Mouse (Mus musculus): ENCODE results near the gene Tbc1d5. TPM values are rescaled to one million over a fixed set of nuclear protein-coding genes. Genes with fewer than 3 reads are reported as not detected.

Gene Tbc1d5
- polyA plus RNA-seq, 1 experiment from 2014 or later = 12.5 TPM

DNA sequence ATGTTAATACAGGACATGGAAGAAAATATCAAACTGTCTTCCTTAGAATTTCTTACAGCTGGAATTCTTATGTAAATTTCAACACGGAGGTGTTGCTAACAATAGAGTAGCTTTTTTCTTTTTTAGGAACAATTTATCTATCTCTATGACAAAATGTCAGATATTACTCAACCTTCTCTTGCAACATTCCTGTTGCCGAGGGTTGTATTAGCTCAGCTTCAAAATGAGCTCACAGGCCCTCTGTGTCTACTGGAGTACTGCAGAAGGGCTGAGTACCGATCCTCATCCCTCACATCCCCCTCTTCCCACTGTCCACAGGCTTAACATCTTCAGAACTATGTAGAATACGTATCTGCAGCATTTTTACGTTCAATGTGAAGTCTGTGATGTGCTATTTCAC lies 302.7 kb downstream of the Tbc1d5 start:
- H3K27me3 ChIP-seq (ENCODE audit: control insufficient read depth, insufficient read depth, low read depth, low read length) = no peaks in the 10 kb centered on the region
- H3K9me3 ChIP-seq (ENCODE audit: control insufficient read depth, low read length) = no peaks in the 10 kb centered on the region
- no peaks in the 10 kb centered on the region for H3K4me1 ChIP-seq (replicated peaks; ENCODE audit: control insufficient read depth, insufficient read depth, low read length)
- no peak overlapping the region for H3K27ac ChIP-seq (ENCODE audit: low read length)
- no peak overlapping the region for H3K9ac ChIP-seq (ENCODE audit: low read length)
- ATAC-seq (ENCODE audit: low read depth) = no peak
- no peak overlapping the region for H3K4me2 ChIP-seq (ENCODE audit: low read depth, low read length)
- WGBS = 67% methylated on average over 5 of the region's 5 CpGs
- no peak overlapping the region for H3K4me3 ChIP-seq (ENCODE audit: low read length)
- H3K36me3 ChIP-seq (ENCODE audit: control insufficient read depth, insufficient read depth, low read length) = no peaks in the 10 kb centered on the region

DNA sequence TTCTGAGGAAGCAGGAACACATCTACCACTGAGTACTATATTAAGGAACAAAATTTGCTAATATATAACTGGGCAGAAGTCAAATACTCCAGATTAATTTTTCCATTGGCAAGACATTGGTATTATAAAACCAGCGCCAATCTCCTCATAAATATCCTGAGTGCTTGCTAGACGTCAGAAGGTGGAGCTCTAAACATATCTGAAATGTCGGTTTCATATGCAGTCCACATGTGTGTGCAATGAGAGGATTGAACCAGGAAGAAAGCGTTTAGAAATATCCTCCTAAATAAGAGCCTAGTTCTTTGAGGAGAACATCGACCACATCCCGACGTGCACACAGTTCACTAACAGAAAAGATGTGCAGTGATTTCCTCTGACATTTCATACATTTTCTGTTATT lies 305.1 kb downstream of the Tbc1d5 start:
- 65% methylated on average over 7 of the region's 7 CpGs for WGBS
- Histone ChIP-seq H3K36me3 (ENCODE audit: control insufficient read depth, insufficient read depth, low read length) (no peaks in the 10 kb centered on the region), H3K27ac (ENCODE audit: low read length) (no peak overlapping the region), H3K4me1 (replicated peaks; ENCODE audit: control insufficient read depth, insufficient read depth, low read length) (no peaks in the 10 kb centered on the region), H3K9me3 (ENCODE audit: control insufficient read depth, low read length) (no peaks in the 10 kb centered on the region), H3K4me2 (ENCODE audit: low read depth, low read length) (no peak overlapping the region), H3K4me3 (ENCODE audit: low read length) (no peak overlapping the region), H3K9ac (ENCODE audit: low read length) (no peak overlapping the region), H3K27me3 (ENCODE audit: control insufficient read depth, insufficient read depth, low read depth, low read length) (no peaks in the 10 kb centered on the region)
- ATAC-seq (ENCODE audit: low read depth) = no peak

DNA sequence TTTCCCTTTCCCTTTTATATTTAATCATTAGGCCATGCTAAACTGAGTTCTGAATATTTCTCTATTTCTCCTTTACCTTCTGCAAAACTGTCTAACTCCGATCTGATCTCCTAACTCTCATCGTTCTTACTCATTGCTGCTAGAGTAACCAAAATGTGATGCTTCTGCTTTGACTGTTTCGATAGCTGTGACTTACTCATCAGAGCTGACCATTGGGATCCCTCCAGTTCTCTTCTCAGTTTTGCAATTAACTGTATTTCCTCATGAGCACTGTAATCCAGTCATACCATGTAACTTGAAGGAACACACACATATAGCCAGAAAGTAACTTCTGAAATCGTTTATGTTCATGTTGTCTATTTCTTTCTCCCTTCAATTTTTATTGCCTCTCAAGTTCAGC lies 306.6 kb downstream of the Tbc1d5 start:
- ATAC-seq (ENCODE audit: low read depth) = no peak
- no peaks in the 10 kb centered on the region for H3K27me3 ChIP-seq (ENCODE audit: control insufficient read depth, insufficient read depth, low read depth, low read length)
- no peak overlapping the region for H3K4me3 ChIP-seq (ENCODE audit: low read length)
- no peaks in the 10 kb centered on the region for H3K9me3 ChIP-seq (ENCODE audit: control insufficient read depth, low read length)
- WGBS = 89% methylated on average over 4 of the region's 4 CpGs
- H3K4me1 ChIP-seq (replicated peaks; ENCODE audit: control insufficient read depth, insufficient read depth, low read length) = no peaks in the 10 kb centered on the region
- H3K36me3 ChIP-seq (ENCODE audit: control insufficient read depth, insufficient read depth, low read length) = no peaks in the 10 kb centered on the region
- H3K4me2 ChIP-seq (ENCODE audit: low read depth, low read length) = no peak overlapping the region
- H3K27ac ChIP-seq (ENCODE audit: low read length) = no peak overlapping the region
- no peak overlapping the region for H3K9ac ChIP-seq (ENCODE audit: low read length)

DNA sequence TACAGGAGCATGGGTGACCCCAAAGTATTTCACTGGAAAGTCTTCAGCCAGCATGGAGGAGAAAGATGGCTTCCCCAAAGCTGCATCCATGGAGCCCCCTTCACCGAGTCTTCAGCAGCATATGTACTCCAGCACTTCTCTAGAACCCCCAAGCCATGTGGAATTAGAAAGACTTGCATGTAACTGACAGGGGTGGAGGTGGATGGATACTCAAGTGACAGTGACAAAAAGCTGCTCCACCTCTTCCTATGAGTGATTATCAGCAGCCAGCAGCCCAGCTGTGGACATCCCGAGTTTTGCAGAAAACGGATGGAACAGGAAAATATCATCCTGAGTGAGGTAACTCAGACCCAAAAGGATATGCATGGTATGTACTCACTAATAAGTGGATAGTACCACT lies 311.9 kb downstream of the Tbc1d5 start:
- H3K27ac ChIP-seq (ENCODE audit: low read length) = no peak overlapping the region
- H3K9ac ChIP-seq (ENCODE audit: low read length) = no peak overlapping the region
- no peak overlapping the region for H3K4me3 ChIP-seq (ENCODE audit: low read length)
- no peaks in the 10 kb centered on the region for H3K27me3 ChIP-seq (ENCODE audit: control insufficient read depth, insufficient read depth, low read depth, low read length)
- 51% methylated on average over 3 of the region's 3 CpGs for WGBS
- no peaks in the 10 kb centered on the region for H3K9me3 ChIP-seq (ENCODE audit: control insufficient read depth, low read length)
- H3K4me1 ChIP-seq (replicated peaks; ENCODE audit: control insufficient read depth, insufficient read depth, low read length) = no peaks in the 10 kb centered on the region
- no peak for ATAC-seq (ENCODE audit: low read depth)
- no peaks in the 10 kb centered on the region for H3K36me3 ChIP-seq (ENCODE audit: control insufficient read depth, insufficient read depth, low read length)
- no peak overlapping the region for H3K4me2 ChIP-seq (ENCODE audit: low read depth, low read length)

DNA sequence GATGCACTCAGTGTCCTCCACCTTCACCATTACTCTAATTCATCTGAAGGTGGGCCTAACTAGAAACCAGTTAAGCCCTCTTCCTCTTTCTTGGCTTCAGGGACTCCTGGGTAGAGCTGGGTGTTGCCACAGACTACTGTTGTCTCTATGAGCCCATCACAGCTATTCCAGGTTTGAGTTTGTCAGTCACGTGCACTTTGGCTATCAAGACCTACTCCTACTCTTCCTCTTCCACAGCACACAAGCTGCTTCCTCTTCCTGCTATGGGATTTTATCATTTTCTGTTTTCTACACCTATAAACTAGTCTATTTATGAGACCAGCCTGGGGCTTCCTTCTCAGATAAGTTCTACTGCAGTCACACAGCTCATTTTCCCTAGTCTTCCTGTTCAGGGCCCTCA lies 314.4 kb downstream of the Tbc1d5 start:
- 76% methylated on average over 1 of the region's 1 CpGs for WGBS
- no peak for ATAC-seq (ENCODE audit: low read depth)
- H3K4me2 ChIP-seq (ENCODE audit: low read depth, low read length) = no peak overlapping the region
- H3K27me3 ChIP-seq (ENCODE audit: control insufficient read depth, insufficient read depth, low read depth, low read length) = no peaks in the 10 kb centered on the region
- no peak overlapping the region for H3K4me3 ChIP-seq (ENCODE audit: low read length)
- no peak overlapping the region for H3K9ac ChIP-seq (ENCODE audit: low read length)
- no peaks in the 10 kb centered on the region for H3K36me3 ChIP-seq (ENCODE audit: control insufficient read depth, insufficient read depth, low read length)
- H3K9me3 ChIP-seq (ENCODE audit: control insufficient read depth, low read length) = no peaks in the 10 kb centered on the region
- H3K27ac ChIP-seq (ENCODE audit: low read length) = no peak overlapping the region
- H3K4me1 ChIP-seq (replicated peaks; ENCODE audit: control insufficient read depth, insufficient read depth, low read length) = no peaks in the 10 kb centered on the region

DNA sequence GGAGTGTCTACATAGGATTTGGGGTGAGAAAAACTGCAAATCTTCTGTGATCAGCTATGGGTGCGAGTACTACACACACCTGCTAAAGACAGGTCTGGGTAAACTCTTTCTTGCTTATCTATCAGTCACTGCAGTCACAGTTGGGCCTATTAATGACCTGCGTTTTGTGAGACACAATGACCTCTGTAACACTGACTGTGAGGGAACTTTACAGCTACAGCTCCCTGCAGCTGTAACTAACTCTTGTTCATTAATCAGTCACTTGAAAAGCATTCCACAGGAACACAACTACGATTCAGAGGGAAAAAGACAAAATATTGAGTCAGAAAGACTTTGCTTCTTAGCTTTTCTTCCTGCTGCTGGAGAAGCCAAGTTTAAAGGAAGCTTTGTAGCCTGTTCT lies 325.9 kb downstream of the Tbc1d5 start:
- Histone ChIP-seq H3K4me1 (replicated peaks; ENCODE audit: control insufficient read depth, insufficient read depth, low read length) (no peaks in the 10 kb centered on the region), H3K9me3 (ENCODE audit: control insufficient read depth, low read length) (no peaks in the 10 kb centered on the region), H3K9ac (ENCODE audit: low read length) (no peak overlapping the region), H3K4me3 (ENCODE audit: low read length) (no peak overlapping the region), H3K27ac (ENCODE audit: low read length) (no peak overlapping the region), H3K27me3 (ENCODE audit: control insufficient read depth, insufficient read depth, low read depth, low read length) (no peaks in the 10 kb centered on the region), H3K36me3 (ENCODE audit: control insufficient read depth, insufficient read depth, low read length) (no peaks in the 10 kb centered on the region), H3K4me2 (ENCODE audit: low read depth, low read length) (no peak overlapping the region)
- ATAC-seq (ENCODE audit: low read depth) = no peak
- 25% methylated on average over 3 of the region's 3 CpGs for WGBS

DNA sequence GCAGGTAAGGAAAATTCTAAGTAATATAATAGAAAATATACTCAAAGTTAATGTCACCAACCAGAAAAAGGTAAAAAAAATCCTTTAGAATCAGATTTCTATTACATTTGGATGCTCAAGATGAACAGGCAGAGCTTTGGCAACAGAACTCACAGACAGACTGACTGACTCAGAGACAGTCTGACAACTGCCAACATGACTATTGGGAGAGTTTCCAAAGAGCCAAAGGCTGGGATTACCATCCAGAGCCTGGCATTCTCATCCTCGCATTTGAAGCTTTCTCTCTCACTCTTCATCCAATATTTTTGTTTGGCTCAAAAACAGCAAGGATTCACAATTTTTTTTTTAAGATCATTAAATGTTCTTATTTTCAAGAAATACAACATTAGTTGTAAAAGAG lies 327.8 kb downstream of the Tbc1d5 start:
- Histone ChIP-seq H3K36me3 (ENCODE audit: control insufficient read depth, insufficient read depth, low read length) (no peaks in the 10 kb centered on the region), H3K9me3 (ENCODE audit: control insufficient read depth, low read length) (no peaks in the 10 kb centered on the region), H3K9ac (ENCODE audit: low read length) (no peak overlapping the region), H3K27me3 (ENCODE audit: control insufficient read depth, insufficient read depth, low read depth, low read length) (no peaks in the 10 kb centered on the region), H3K4me2 (ENCODE audit: low read depth, low read length) (no peak overlapping the region), H3K4me1 (replicated peaks; ENCODE audit: control insufficient read depth, insufficient read depth, low read length) (no peaks in the 10 kb centered on the region), H3K27ac (ENCODE audit: low read length) (no peak overlapping the region), H3K4me3 (ENCODE audit: low read length) (no peak overlapping the region)
- 74% methylated on average over 1 of the region's 1 CpGs for WGBS
- no peak for ATAC-seq (ENCODE audit: low read depth)

DNA sequence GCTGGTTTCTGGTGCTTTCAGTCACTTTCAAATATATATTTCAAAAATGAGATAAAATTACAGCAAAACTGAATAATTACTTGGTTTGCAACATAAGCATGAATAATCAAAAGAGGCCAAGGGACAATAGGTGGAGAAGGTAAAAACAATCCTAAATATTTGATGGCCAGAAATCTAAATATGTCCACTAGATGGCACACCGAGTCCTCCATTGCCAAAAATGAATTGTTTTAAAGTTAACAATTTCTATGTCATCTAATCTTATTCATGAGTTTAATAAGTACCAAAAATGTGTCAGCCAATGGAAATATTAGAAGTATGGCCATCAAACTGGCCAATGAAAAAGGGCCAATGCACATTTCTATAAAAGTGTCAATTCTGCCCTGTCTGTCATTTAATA lies 365.1 kb downstream of the Tbc1d5 start:
- Histone ChIP-seq H3K36me3 (ENCODE audit: control insufficient read depth, insufficient read depth, low read length) (no peaks in the 10 kb centered on the region), H3K27ac (ENCODE audit: low read length) (no peak overlapping the region), H3K9me3 (ENCODE audit: control insufficient read depth, low read length) (no peaks in the 10 kb centered on the region), H3K4me3 (ENCODE audit: low read length) (no peak overlapping the region), H3K4me2 (ENCODE audit: low read depth, low read length) (no peak overlapping the region), H3K9ac (ENCODE audit: low read length) (no peak overlapping the region), H3K4me1 (replicated peaks; ENCODE audit: control insufficient read depth, insufficient read depth, low read length) (no peaks in the 10 kb centered on the region), H3K27me3 (ENCODE audit: control insufficient read depth, insufficient read depth, low read depth, low read length) (no peaks in the 10 kb centered on the region)
- 34% methylated on average over 1 of the region's 1 CpGs for WGBS
- no peak for ATAC-seq (ENCODE audit: low read depth)

DNA sequence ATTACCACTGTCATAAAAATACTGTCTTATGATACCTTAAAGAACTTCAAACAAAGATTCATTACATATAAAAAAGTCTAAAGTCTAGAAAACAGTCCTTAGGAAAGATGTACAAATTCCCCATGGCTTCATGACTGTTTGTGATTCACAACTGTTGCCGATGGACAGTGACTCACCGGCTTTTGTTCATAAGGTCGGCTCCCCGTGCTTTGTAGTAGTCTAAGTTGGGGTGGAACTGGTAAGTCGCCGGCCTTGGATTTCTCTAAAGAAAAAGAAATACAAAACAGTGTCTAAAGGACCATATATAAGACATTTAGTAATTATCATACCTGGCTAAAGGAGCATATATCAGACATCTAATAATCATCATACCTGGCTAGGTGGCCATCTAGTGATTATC lies 365.6 kb downstream of the Tbc1d5 start:
- no peak overlapping the region for H3K4me3 ChIP-seq (ENCODE audit: low read length)
- ATAC-seq (ENCODE audit: low read depth) = no peak

DNA sequence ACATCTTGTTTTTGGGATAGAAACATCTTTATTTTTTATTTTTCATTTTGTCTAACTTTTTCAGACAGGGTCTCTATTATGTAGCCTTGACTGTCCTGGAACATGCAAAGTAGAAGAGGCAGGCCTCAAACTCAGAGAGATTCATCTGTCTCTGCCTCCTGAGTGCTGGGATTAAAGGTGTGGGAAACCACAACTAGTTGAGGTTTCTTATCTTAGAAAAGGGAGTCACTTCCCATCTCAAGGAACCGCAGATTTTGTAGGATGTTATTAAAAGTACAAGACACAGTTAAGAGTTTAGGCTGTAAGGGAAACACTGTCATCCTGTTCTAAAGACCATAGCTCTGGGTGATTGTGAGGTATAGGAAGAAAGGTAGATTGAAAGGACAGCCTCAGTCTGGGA lies 373.5 kb downstream of the Tbc1d5 start:
- no peak overlapping the region for H3K4me2 ChIP-seq (ENCODE audit: low read depth, low read length)
- 77% methylated on average over 1 of the region's 1 CpGs for WGBS
- H3K27me3 ChIP-seq (ENCODE audit: control insufficient read depth, insufficient read depth, low read depth, low read length) = no peaks in the 10 kb centered on the region
- H3K9ac ChIP-seq (ENCODE audit: low read length) = no peak overlapping the region
- H3K4me1 ChIP-seq (replicated peaks; ENCODE audit: control insufficient read depth, insufficient read depth, low read length) = no peaks in the 10 kb centered on the region
- no peaks in the 10 kb centered on the region for H3K36me3 ChIP-seq (ENCODE audit: control insufficient read depth, insufficient read depth, low read length)
- no peak for ATAC-seq (ENCODE audit: low read depth)
- no peaks in the 10 kb centered on the region for H3K9me3 ChIP-seq (ENCODE audit: control insufficient read depth, low read length)
- no peak overlapping the region for H3K4me3 ChIP-seq (ENCODE audit: low read length)
- H3K27ac ChIP-seq (ENCODE audit: low read length) = no peak overlapping the region

More for the DNA sequence above, 365.6 kb downstream of the Tbc1d5 start:
- H3K36me3 ChIP-seq (ENCODE audit: control insufficient read depth, insufficient read depth, low read length) = no peaks in the 10 kb centered on the region
- WGBS = 92% methylated on average over 6 of the region's 6 CpGs
- H3K27ac ChIP-seq (ENCODE audit: low read length) = no peak overlapping the region
- no peaks in the 10 kb centered on the region for H3K27me3 ChIP-seq (ENCODE audit: control insufficient read depth, insufficient read depth, low read depth, low read length)
- H3K9ac ChIP-seq (ENCODE audit: low read length) = no peak overlapping the region
- H3K9me3 ChIP-seq (ENCODE audit: control insufficient read depth, low read length) = no peaks in the 10 kb centered on the region
- no peaks in the 10 kb centered on the region for H3K4me1 ChIP-seq (replicated peaks; ENCODE audit: control insufficient read depth, insufficient read depth, low read length)
- no peak overlapping the region for H3K4me2 ChIP-seq (ENCODE audit: low read depth, low read length)
